Mouse (Mus musculus) small intestine, adult 2 months (tissue): ENCODE measurements around the gene Tbx6.

Experiments used
- CTCF ChIP-seq: fragments of 200-500 bp; IDR thresholded peaks from 2 replicates; pipeline ENCODE4 v1.5.1; 2012; ENCODE audit warnings: low read depth, mild to moderate bottlenecking, control low read depth, inconsistent platforms, low read length, moderate library complexity, mixed read lengths; ENCODE audit not compliant: insufficient replicate concordance, insufficient read length; ENCODE audit errors: extremely low read depth
- POLR2A ChIP-seq: fragments of 200-500 bp; IDR thresholded peaks from 2 replicates; pipeline ENCODE4 v1.6.1; 2012; ENCODE audit warnings: low read depth, mild to moderate bottlenecking, control low read depth, inconsistent platforms, low read length, moderate library complexity

- TF ChIP-seq POLR2A (no peak), CTCF (0 out of 2 replicates have a peak, but pooled peaks have one; percentile 5)
Observed at GRCm38 (mm10) chr7:126780971-126781635, at the start of gene Tbx6.
